Mouse (Mus musculus) urinary bladder, postnatal 10 days (tissue): ENCODE results near the gene Eps8l2.

ENCODE experiments used
- DNase-seq: peaks from one replicate; pipeline ENCODE4 v3.0.0; 2022; ENCODE audit warnings: low spot score

Eps8l2 gene

GRCm38 (mm10) chr7:141411667-141412066 lies 73.0 kb downstream of the Eps8l2 start:
- no peak for DNase-seq
